Mouse (Mus musculus): Measurements from ENCODE around the gene Rabac1.

Gene Rabac1

GRCm38 (mm10) chr7:24930475-24930874 lies 42.1 kb downstream of the Rabac1 start:
- no peak for DNase-seq (ENCODE audit: low spot score in 2 of 2)

Data from frontal cortex, postnatal 10 days (tissue).